Mouse (Mus musculus): Measurements from ENCODE around the gene Ccdc117. TPM values are rescaled to one million over a fixed set of nuclear protein-coding genes. Genes with fewer than 3 reads are reported as not detected.

Gene Ccdc117
- polyA plus RNA-seq (2012; ENCODE audit: insufficient read depth, insufficient read length, missing spikeins): 6.7 and 15.8 TPM in 2 replicates

GRCm38 (mm10) chr11:5541799-5542481, at the start of gene Ccdc117:
Ccdc117 (minus strand) TSS chr11:5542187.
- Histone ChIP-seq H3K27ac (replicated peaks; ENCODE audit: low read depth, low read length) (peak within 1 kb of the TSS; percentile 94), H3K4me3 (ENCODE audit: insufficient read depth, low read depth, low read length) (peak within 1 kb of the TSS; percentile 95), H3K4me1 (ENCODE audit: control insufficient read depth, insufficient read depth, insufficient read length, low read length) (peaks cover 8% of the 10 kb centered on the region; the same call in 1 of the 2 replicates)

- Histone ChIP-seq H3K27ac (replicated peaks; ENCODE audit: low read depth, low read length) (no peak overlapping the region), H3K4me3 (ENCODE audit: insufficient read depth, low read depth, low read length) (no peak overlapping the region), H3K4me1 (ENCODE audit: control insufficient read depth, insufficient read depth, insufficient read length, low read length) (no peaks in the 10 kb centered on the region)
Measured at GRCm38 (mm10) chr11:5575046-5575445, 33.1 kb upstream of the Ccdc117 start.

- H3K4me3 ChIP-seq (ENCODE audit: insufficient read depth, low read depth, low read length): no peak overlapping the region
- no peak overlapping the region for H3K27ac ChIP-seq (replicated peaks; ENCODE audit: low read depth, low read length)
- no peaks in the 10 kb centered on the region for H3K4me1 ChIP-seq (ENCODE audit: control insufficient read depth, insufficient read depth, insufficient read length, low read length)
Measured at GRCm38 (mm10) chr11:5573821-5574220, 31.8 kb upstream of the Ccdc117 start.

GRCm38 (mm10) chr11:5571856-5572255, 29.9 kb upstream of the Ccdc117 start:
- H3K27ac ChIP-seq (replicated peaks; ENCODE audit: low read depth, low read length): no peak overlapping the region
- no peaks in the 10 kb centered on the region for H3K4me1 ChIP-seq (ENCODE audit: control insufficient read depth, insufficient read depth, insufficient read length, low read length)
- no peak overlapping the region for H3K4me3 ChIP-seq (ENCODE audit: insufficient read depth, low read depth, low read length)

GRCm38 (mm10) chr11:5569474-5569873, 27.5 kb upstream of the Ccdc117 start, which contains the start of gene Ankrd36:
Ankrd36 (plus strand) TSS chr11:5569684.
- Histone ChIP-seq H3K27ac (replicated peaks; ENCODE audit: low read depth, low read length) (no peak within 1 kb of the TSS), H3K4me1 (ENCODE audit: control insufficient read depth, insufficient read depth, insufficient read length, low read length) (no peaks in the 10 kb centered on the region), H3K4me3 (ENCODE audit: insufficient read depth, low read depth, low read length) (no peak within 1 kb of the TSS)

GRCm38 (mm10) chr11:5568082-5568481, 26.1 kb upstream of the Ccdc117 start:
- no peaks in the 10 kb centered on the region for H3K4me1 ChIP-seq (ENCODE audit: control insufficient read depth, insufficient read depth, insufficient read length, low read length)
- no peak overlapping the region for H3K27ac ChIP-seq (replicated peaks; ENCODE audit: low read depth, low read length)
- no peak overlapping the region for H3K4me3 ChIP-seq (ENCODE audit: insufficient read depth, low read depth, low read length)

- H3K4me1 ChIP-seq (ENCODE audit: control insufficient read depth, insufficient read depth, insufficient read length, low read length): no peaks in the 10 kb centered on the region
- no peak overlapping the region for H3K27ac ChIP-seq (replicated peaks; ENCODE audit: low read depth, low read length)
- no peak overlapping the region for H3K4me3 ChIP-seq (ENCODE audit: insufficient read depth, low read depth, low read length)
Measured at GRCm38 (mm10) chr11:5567654-5568053, 25.7 kb upstream of the Ccdc117 start.

- no peak overlapping the region for H3K27ac ChIP-seq (replicated peaks; ENCODE audit: low read depth, low read length)
- H3K4me3 ChIP-seq (ENCODE audit: insufficient read depth, low read depth, low read length): no peak overlapping the region
- no peaks in the 10 kb centered on the region for H3K4me1 ChIP-seq (ENCODE audit: control insufficient read depth, insufficient read depth, insufficient read length, low read length)
Measured at GRCm38 (mm10) chr11:5566506-5566905, 24.5 kb upstream of the Ccdc117 start.

GRCm38 (mm10) chr11:5565596-5565995, 23.6 kb upstream of the Ccdc117 start:
- H3K4me1 ChIP-seq (ENCODE audit: control insufficient read depth, insufficient read depth, insufficient read length, low read length): no peaks in the 10 kb centered on the region
- H3K27ac ChIP-seq (replicated peaks; ENCODE audit: low read depth, low read length): no peak overlapping the region
- H3K4me3 ChIP-seq (ENCODE audit: insufficient read depth, low read depth, low read length): no peak overlapping the region

- Histone ChIP-seq H3K4me3 (ENCODE audit: insufficient read depth, low read depth, low read length) (no peak overlapping the region), H3K4me1 (ENCODE audit: control insufficient read depth, insufficient read depth, insufficient read length, low read length) (no peaks in the 10 kb centered on the region), H3K27ac (replicated peaks; ENCODE audit: low read depth, low read length) (no peak overlapping the region)
Measured at GRCm38 (mm10) chr11:5563898-5564297, 21.9 kb upstream of the Ccdc117 start.

GRCm38 (mm10) chr11:5562625-5563268, 20.8 kb upstream of the Ccdc117 start:
- H3K4me3 ChIP-seq (ENCODE audit: insufficient read depth, low read depth, low read length): no peak overlapping the region
- no peak overlapping the region for H3K27ac ChIP-seq (replicated peaks; ENCODE audit: low read depth, low read length)
- no peaks in the 10 kb centered on the region for H3K4me1 ChIP-seq (ENCODE audit: control insufficient read depth, insufficient read depth, insufficient read length, low read length)

- H3K27ac ChIP-seq (replicated peaks; ENCODE audit: low read depth, low read length): no peak overlapping the region
- no peak overlapping the region for H3K4me3 ChIP-seq (ENCODE audit: insufficient read depth, low read depth, low read length)
Measured at GRCm38 (mm10) chr11:5560273-5560672, 18.3 kb upstream of the Ccdc117 start.

GRCm38 (mm10) chr11:5551931-5552330, 9.9 kb upstream of the Ccdc117 start:
- H3K4me1 ChIP-seq (ENCODE audit: control insufficient read depth, insufficient read depth, insufficient read length, low read length): no peaks in the 10 kb centered on the region
- no peak overlapping the region for H3K27ac ChIP-seq (replicated peaks; ENCODE audit: low read depth, low read length)
- no peak overlapping the region for H3K4me3 ChIP-seq (ENCODE audit: insufficient read depth, low read depth, low read length)

More at GRCm38 (mm10) chr11:5560273-5560672, 18.3 kb upstream of the Ccdc117 start:
- no peaks in the 10 kb centered on the region for H3K4me1 ChIP-seq (ENCODE audit: control insufficient read depth, insufficient read depth, insufficient read length, low read length)

GRCm38 (mm10) chr11:5551430-5551829, 9.4 kb upstream of the Ccdc117 start:
- H3K4me3 ChIP-seq (ENCODE audit: insufficient read depth, low read depth, low read length): no peak overlapping the region
- H3K27ac ChIP-seq (replicated peaks; ENCODE audit: low read depth, low read length): no peak overlapping the region
- H3K4me1 ChIP-seq (ENCODE audit: control insufficient read depth, insufficient read depth, insufficient read length, low read length): no peaks in the 10 kb centered on the region

- Histone ChIP-seq H3K27ac (replicated peaks; ENCODE audit: low read depth, low read length) (no peak overlapping the region), H3K4me3 (ENCODE audit: insufficient read depth, low read depth, low read length) (no peak overlapping the region), H3K4me1 (ENCODE audit: control insufficient read depth, insufficient read depth, insufficient read length, low read length) (no peaks in the 10 kb centered on the region)
Measured at GRCm38 (mm10) chr11:5546693-5547092, 4.7 kb upstream of the Ccdc117 start.

GRCm38 (mm10) chr11:5545457-5545856, 3.5 kb upstream of the Ccdc117 start:
- H3K4me3 ChIP-seq (ENCODE audit: insufficient read depth, low read depth, low read length): no peak overlapping the region
- no peak overlapping the region for H3K27ac ChIP-seq (replicated peaks; ENCODE audit: low read depth, low read length)

More at GRCm38 (mm10) chr11:5545457-5545856, 3.5 kb upstream of the Ccdc117 start:
- H3K4me1 ChIP-seq (ENCODE audit: control insufficient read depth, insufficient read depth, insufficient read length, low read length): peaks cover 6% of the 10 kb centered on the region; the same call in 1 of the 2 replicates
